Mouse (Mus musculus) lung, adult 2 months (tissue): ENCODE results near the gene Map3k19.

ENCODE experiments used
- CTCF ChIP-seq: fragments of 200-500 bp; IDR thresholded peaks from 2 replicates; pipeline ENCODE4 v1.5.1; 2011; ENCODE audit warnings: mild to moderate bottlenecking, low read length, control low read depth; ENCODE audit not compliant: insufficient read depth
- POLR2A ChIP-seq: fragments of 200-500 bp; IDR thresholded peaks from 2 replicates; pipeline ENCODE4 v1.6.1; 2011; ENCODE audit warnings: low read depth, mild to moderate bottlenecking, control low read depth, low read length, borderline replicate concordance; ENCODE audit errors: extremely low read depth

DNA sequence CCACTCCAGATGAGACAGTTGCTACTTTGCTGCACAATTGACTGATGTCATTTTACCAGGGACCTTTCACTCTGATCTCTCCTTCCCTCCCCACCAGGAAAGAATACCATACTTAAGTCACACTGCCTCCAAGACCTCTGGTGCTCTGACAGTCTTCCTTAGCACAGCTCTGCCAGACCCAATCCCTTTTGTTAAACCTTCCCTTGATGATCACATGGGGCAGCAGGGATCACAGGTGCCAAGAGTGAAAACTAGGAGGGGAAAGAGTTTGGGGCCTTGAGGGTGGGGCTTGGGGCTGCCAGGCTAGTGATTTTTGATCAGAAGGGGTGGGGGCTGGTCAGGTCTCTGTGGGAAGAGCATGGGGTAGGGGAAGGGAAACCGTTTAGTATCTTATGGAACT is 58.1 kb downstream of the Map3k19 start:
- TF ChIP-seq POLR2A: no peak
- TF ChIP-seq CTCF: no peak
